Mouse (Mus musculus): ENCODE data around the gene Rac2.

Rac2 gene

GRCm38 (mm10) chr15:78518221-78518620, 54.4 kb downstream of the Rac2 start:
- DNase-seq = no peak

GRCm38 (mm10) chr15:78515759-78516158, 56.8 kb downstream of the Rac2 start:
- no peak for DNase-seq

- DNase-seq = peak; percentile 84
Measured at GRCm38 (mm10) chr15:78514393-78515146, 58.0 kb downstream of the Rac2 start.

- DNase-seq = no peak
Measured at GRCm38 (mm10) chr15:78513019-78513418, 59.6 kb downstream of the Rac2 start.

GRCm38 (mm10) chr15:78511951-78512350, 60.6 kb downstream of the Rac2 start:
- DNase-seq = no peak

- no peak for DNase-seq
Measured at GRCm38 (mm10) chr15:78510736-78511135, 61.8 kb downstream of the Rac2 start.

- DNase-seq = no peak
Measured at GRCm38 (mm10) chr15:78510121-78510576, 62.4 kb downstream of the Rac2 start.

GRCm38 (mm10) chr15:78509297-78509899, 63.2 kb downstream of the Rac2 start:
- no peak for DNase-seq
